Mouse (Mus musculus) forebrain, embryonic 10.5 days (tissue): Measurements from ENCODE around the gene Lrfn4. TPM values are rescaled to one million over a fixed set of nuclear protein-coding genes. Genes with fewer than 3 reads are reported as not detected.

Experiments
- DNase-seq: peaks from one replicate; pipeline ENCODE4 v3.0.0-alpha.2; 2017; ENCODE audit warnings: low spot score; ENCODE audit errors: extremely low spot score
- H3K27ac ChIP-seq: fragments of 300-500 bp; sonication (generic); 2 replicates; pipeline ENCODE4 v1.5.1; 2016; ENCODE audit warnings: mild to moderate bottlenecking
- H3K27me3 ChIP-seq: fragments of 300-500 bp; sonication (generic); 2 replicates; pipeline ENCODE4 v1.6.1; 2016; ENCODE audit warnings: mild to moderate bottlenecking; ENCODE audit not compliant: poor library complexity, severe bottlenecking
- H3K36me3 ChIP-seq: fragments of 300-500 bp; sonication (generic); replicated peaks from 2 replicates; pipeline ENCODE4 v1.6.1; 2016; ENCODE audit warnings: mild to moderate bottlenecking, moderate library complexity
- H3K4me1 ChIP-seq: fragments of 300-500 bp; sonication (generic); 2 replicates; pipeline ENCODE4 v1.6.1; 2016
- H3K4me3 ChIP-seq: fragments of 300-500 bp; sonication (generic); 2 replicates; pipeline ENCODE4 v1.5.1; 2016; ENCODE audit warnings: mild to moderate bottlenecking, moderate library complexity
- H3K9me3 ChIP-seq: fragments of 300-500 bp; sonication (generic); 2 replicates; pipeline ENCODE4 v1.6.1; 2016; ENCODE audit warnings: mild to moderate bottlenecking, moderate library complexity
- WGBS: fragments of 180-500 bp; shearing (Covaris S2); methylation state at CpG from one replicate; pipeline ENCODE4 v1.1.7; 2016; 5-methylcytosine and 5-hydroxymethylcytosine counted together
- polyA plus RNA-seq: library from polyadenylated mRNA; unstranded; fragments of >200 nt; fragmentation: Nextera tagmentation; extraction: Ambion mirVana; gene quantifications from 2 replicates; pipeline ENCODE4 v1.2.1, GENCODE M21; 2016

The Lrfn4 gene
- 5.0 and 5.7 TPM in 2 replicates for polyA plus RNA-seq

DNA sequence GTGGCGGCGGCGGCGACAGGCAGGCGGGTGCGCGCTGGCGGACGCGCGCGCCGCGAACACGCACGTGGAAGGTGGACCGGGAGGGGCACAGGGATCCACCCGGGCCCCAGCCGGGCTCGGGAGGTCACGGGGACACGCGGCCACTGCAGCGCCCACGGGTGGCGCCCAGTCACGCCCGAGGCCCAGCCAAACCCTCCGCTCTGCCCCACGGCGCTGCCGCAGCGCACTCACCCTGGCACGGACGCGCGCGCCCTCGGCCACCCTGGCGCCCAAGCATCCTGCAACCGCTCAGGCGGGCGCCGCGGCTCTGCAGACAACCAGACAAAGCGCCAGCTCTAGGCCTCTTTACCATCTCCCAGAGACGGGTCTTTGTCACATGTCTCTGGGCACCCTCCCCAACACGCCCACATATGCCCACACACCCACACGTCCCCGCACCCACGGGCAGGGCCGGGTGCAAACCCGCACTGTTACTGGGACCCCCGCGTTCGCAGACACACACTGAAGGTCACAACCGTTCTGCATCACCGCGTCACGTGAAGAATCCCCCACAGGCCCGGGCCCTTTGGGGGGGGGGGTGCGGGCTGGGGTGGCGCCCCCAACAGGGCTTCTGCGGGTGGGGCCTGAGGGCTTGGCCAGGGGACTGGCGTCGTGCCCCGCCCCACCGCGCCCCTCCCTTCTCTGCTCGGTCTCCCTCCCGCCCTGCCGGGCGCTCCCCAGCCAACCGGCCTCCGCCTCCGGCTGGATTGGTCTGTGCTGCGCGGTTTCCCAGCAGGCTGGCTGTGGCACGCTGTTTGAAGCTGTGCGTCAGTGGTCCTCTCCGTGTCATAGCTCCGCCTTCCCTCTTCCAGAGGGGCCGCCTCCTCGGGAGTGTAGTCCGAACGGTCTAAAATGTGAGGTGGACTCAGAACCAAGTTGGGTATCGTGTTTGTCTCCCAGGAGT is at the start of gene Lrfn4:
Gene Lrfn4 (minus strand): TSS at position 517 of the 943 bp plus-strand sequence.
- H3K36me3 ChIP-seq, result peaks cover 44% of the 10 kb centered on the region
- H3K27me3 ChIP-seq, result peaks cover 17% of the 10 kb centered on the region
- peak; percentile 92 for DNase-seq
- WGBS, result under 1% methylated on average over 86 of the region's 87 CpGs
- no peaks in the 10 kb centered on the region for H3K9me3 ChIP-seq
- H3K4me3 ChIP-seq, result peak within 1 kb of the TSS; percentile 97
- peaks cover 58% of the 10 kb centered on the region for H3K4me1 ChIP-seq
- peak within 1 kb of the TSS; percentile 99 for H3K27ac ChIP-seq

DNA sequence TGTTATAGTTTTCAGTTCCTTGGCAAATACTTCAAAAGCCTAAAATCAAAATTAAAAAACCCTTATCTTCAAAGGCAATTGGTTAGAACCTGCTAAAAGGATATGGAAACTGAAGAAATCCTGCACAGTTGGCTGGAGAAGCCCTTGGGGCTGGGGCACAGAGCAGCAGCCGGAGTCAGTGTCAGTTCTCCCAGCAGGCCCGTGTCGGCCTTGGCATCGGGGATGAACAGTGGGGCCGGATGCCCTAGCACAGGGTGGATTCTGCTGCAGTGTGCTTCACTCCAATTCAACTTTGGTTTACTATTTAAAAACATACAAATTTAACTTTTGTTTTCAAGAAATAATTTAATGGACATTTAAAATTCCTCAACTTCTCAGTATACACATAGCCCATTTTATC is 42.7 kb upstream of the Lrfn4 start:
- no peak for DNase-seq
- Histone ChIP-seq H3K27ac (no peak overlapping the region), H3K4me3 (no peak overlapping the region), H3K9me3 (no peaks in the 10 kb centered on the region), H3K27me3 (no peaks in the 10 kb centered on the region), H3K36me3 (no peaks in the 10 kb centered on the region), H3K4me1 (no peaks in the 10 kb centered on the region)
- WGBS, result 95% methylated on average over 5 of the region's 5 CpGs

DNA sequence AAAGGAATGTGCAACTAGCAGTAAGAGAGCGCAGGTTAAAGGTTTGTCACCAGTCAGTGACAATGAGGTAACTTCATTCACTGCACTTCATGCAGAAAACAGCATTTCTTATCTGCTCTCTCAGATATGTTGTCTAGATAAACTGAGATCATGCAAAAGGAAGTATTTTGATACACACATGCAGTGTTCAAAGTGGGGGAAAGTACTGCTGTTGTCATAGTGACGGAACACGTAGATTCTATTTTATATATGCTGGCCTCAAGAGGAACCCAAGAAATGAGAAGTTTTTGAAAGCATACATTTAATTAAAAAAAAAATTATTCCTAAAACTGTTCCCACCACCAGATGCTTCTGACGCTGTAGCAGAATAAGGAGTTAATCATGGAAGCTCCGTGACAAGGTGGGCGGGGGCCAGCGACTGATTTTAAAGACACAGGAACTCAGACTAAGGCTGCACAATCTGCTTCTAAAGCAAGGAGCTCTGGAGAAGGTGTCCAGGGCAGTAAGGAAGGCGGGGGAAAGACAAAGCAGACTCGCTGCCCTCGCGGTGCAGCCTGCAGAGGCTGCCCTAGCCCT is 31.5 kb upstream of the Lrfn4 start:
- Histone ChIP-seq H3K4me3 (no peak overlapping the region), H3K27me3 (no peaks in the 10 kb centered on the region), H3K36me3 (no peaks in the 10 kb centered on the region), H3K9me3 (no peaks in the 10 kb centered on the region), H3K4me1 (peaks cover 4% of the 10 kb centered on the region; the same call in 1 of the 2 replicates), H3K27ac (no peak overlapping the region)
- DNase-seq, result no peak
- WGBS, result 79% methylated on average over 11 of the region's 11 CpGs

DNA sequence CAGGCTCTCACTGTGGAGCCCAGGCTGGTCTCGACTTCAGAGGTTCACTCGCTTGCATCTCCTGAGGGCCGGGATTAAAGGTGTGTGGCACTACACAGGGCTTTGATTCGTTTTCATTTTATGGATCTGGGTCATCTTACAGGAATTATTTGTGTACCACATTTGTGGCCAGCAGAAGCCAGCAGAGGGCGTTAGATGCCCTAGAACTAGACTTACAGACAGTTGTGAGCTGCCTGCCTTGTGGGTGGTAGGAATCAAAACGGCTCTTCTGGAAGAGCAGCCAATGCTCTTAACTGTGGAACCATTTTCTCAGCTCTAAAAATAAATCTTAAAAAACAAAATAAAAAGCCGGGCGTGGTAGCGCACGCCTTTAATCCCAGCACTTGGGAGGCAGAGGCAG is 28.8 kb upstream of the Lrfn4 start:
- no peaks in the 10 kb centered on the region for H3K36me3 ChIP-seq
- H3K4me3 ChIP-seq, result no peak overlapping the region
- no peak for DNase-seq
- peaks cover 4% of the 10 kb centered on the region; the same call in 1 of the 2 replicates for H3K4me1 ChIP-seq
- no peaks in the 10 kb centered on the region for H3K9me3 ChIP-seq
- 45% methylated on average over 10 of the region's 10 CpGs for WGBS
- no peaks in the 10 kb centered on the region for H3K27me3 ChIP-seq
- H3K27ac ChIP-seq, result no peak overlapping the region

DNA sequence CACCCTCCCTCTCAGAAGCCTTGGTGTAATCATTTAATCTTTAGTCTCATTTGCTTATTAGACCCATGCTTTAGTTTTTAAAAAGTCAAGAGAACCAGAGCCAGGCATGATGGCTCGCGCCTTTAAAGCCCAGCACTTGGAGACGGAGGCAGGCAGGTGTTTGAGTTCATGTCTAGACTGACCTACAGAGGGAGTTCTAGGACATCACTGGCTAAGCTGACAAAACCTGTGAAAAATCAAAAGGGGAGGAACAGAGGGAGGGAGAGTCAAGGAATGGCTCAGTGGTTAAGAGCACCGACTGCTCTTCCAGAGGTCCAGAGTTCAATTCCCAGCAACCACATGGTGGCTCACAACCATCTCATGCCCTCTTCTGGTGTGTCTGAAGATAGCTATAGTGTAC is 20.5 kb upstream of the Lrfn4 start:
- WGBS, result 81% methylated on average over 4 of the region's 4 CpGs
- H3K4me1 ChIP-seq, result no peaks in the 10 kb centered on the region

DNA sequence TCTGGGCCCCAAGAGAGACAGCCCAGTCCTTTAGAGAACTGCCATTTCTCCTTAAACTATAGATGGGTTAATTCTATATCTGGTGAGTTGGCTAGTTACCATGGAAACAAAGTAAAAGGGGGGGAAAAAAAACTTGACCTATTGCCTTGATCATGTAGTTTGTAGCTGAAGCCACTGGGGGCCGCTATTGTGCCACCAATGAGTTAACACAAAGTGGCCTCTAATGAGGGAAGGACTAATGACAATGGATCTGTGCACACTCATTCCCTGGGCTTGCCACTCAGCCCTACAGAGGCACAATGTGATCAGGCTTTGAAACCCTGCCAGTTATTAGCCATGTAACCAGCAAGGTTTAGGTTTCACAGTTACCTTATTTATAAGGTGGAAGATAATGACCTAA is 13.4 kb upstream of the Lrfn4 start:
- peaks cover 53% of the 10 kb centered on the region for H3K4me1 ChIP-seq
- DNase-seq, result peak; percentile 81
- WGBS, result 0% methylated on average over 1 of the region's 1 CpGs
- no peak overlapping the region for H3K4me3 ChIP-seq
- peak overlapping the region; percentile 65 for H3K27ac ChIP-seq
- no peaks in the 10 kb centered on the region for H3K9me3 ChIP-seq
- H3K36me3 ChIP-seq, result peaks cover 4% of the 10 kb centered on the region
- no peaks in the 10 kb centered on the region for H3K27me3 ChIP-seq

More for the DNA sequence above, 20.5 kb upstream of the Lrfn4 start:
- no peak overlapping the region for H3K27ac ChIP-seq
- H3K4me3 ChIP-seq, result no peak overlapping the region
- no peaks in the 10 kb centered on the region for H3K27me3 ChIP-seq
- H3K36me3 ChIP-seq, result no peaks in the 10 kb centered on the region
- H3K9me3 ChIP-seq, result no peaks in the 10 kb centered on the region
- DNase-seq, result no peak

DNA sequence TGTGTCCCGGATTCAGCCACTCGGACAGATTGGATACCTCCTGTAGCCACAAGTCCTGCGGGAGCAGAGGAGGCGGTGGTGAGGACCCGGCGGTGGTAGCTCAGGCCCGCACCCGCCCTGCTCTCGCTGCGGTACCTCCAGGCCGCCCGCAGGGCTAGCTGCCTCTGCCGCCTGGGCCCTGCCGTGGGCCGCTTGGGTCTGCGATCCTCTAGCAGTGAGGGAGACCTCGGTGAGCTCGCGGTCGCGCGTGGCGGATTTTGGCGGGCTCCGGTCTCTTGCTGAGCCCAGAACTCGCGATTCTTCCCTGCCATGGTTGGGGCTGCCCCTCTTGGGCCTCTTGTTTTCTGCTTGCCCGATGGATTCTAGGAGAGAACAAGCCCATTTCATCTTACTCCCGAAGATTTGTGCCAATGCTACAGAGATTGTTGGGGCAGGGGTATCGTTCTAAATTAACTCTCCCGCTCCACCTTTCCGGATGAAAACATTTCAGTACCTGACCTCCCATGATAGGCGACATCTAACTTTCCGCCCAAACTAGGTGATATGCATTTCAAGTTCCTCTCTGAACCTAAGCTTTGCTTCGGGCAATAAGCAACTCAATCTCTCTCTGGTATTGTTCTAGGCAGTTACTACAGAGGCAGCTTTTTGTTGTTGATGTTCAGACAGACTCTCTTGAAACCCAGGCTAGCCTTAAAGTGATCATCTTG is 10.5 kb upstream of the Lrfn4 start:
- peak overlapping the region; percentile 87 for H3K4me3 ChIP-seq
- no peak for DNase-seq
- H3K27me3 ChIP-seq, result no peaks in the 10 kb centered on the region
- H3K4me1 ChIP-seq, result peaks cover 55% of the 10 kb centered on the region
- peak overlapping the region; percentile 95 for H3K27ac ChIP-seq
- WGBS, result 3% methylated on average over 35 of the region's 35 CpGs
- H3K36me3 ChIP-seq, result peaks cover 32% of the 10 kb centered on the region
- H3K9me3 ChIP-seq, result no peaks in the 10 kb centered on the region

DNA sequence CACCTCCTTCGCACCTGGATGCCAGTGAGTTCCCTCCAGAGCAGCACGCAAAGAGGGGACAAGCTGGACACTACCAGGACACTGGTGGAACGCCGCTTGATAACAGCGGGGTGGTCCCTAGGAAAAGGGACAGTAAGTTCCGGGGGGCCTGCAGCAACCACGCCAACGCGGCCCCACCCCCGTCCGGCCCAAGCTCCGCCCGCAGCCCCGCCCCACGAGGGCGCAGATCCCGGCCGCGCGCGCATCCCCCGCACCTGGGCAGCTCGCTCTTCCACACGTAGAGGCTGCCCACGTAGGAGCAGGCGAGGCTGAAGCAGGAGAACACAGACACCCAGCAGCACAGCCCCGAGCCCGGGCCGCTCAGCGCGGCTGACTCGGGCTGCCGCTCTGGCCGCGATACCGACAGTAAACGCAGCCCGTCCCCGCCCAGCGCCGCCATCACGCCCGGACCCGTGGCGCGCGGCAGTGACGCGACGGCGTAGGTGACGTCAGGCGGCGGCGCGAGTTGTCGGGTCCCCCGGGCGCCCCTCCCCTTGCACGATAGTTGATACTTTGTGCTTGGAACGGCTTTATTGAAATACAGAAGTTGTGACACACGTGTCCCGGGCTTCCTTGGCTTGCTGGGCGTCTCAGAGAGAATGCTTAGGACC is 9.8 kb upstream of the Lrfn4 start, which contains the start of gene Rce1:
Gene Rce1 (minus strand): TSS at position 463 of the 650 bp plus-strand sequence.
- peak within 1 kb of the TSS; percentile 87 for H3K4me3 ChIP-seq
- peak; percentile 89 for DNase-seq
- no peaks in the 10 kb centered on the region for H3K9me3 ChIP-seq
- peak within 1 kb of the TSS; percentile 95 for H3K27ac ChIP-seq
- WGBS, result 0% methylated on average over 63 of the region's 64 CpGs
- peaks cover 55% of the 10 kb centered on the region for H3K4me1 ChIP-seq
- no peaks in the 10 kb centered on the region for H3K27me3 ChIP-seq
- peaks cover 39% of the 10 kb centered on the region for H3K36me3 ChIP-seq

DNA sequence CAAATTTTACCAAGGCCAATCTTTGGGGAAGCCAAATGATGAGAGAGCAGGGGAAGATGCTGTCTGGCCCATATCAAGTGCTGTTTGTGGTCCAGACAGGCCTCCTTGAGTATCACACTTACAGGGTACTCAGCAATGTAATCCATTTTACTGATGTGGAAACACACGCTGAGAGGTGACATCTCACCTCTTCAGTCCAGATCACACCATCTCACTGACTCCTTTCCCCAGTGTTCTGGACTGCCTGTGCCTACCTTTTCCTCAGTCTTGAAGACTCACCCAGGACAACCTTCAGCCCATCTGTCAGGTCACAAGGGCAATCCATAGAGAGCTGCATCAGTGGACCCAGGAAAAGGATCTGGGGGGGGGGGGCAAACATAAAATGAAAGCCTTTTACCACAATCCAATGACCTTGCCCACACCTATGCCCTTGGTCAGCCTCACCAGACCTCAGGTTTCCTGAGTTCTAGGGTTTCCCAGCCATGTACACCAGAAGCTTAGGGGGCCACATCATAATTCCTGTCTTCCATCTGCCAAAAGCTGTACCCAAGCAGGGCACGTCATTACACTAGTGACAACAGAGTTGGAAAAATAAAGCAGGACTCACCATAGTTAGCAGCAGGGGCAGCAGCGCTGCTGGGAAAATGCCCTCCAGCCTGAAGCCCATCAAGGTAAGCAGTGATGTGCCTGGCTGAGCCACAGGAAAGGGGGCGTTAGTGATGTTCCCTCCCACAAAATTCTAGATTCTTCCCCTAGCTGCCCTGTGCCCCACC is 9.1 kb upstream of the Lrfn4 start:
- peaks cover 54% of the 10 kb centered on the region for H3K4me1 ChIP-seq
- H3K27ac ChIP-seq, result peak overlapping the region; percentile 95
- H3K27me3 ChIP-seq, result no peaks in the 10 kb centered on the region
- H3K36me3 ChIP-seq, result peaks cover 43% of the 10 kb centered on the region
- DNase-seq, result no peak
- peak overlapping the region; percentile 87 for H3K4me3 ChIP-seq
- no peaks in the 10 kb centered on the region for H3K9me3 ChIP-seq
- 35% methylated on average over 4 of the region's 4 CpGs for WGBS

DNA sequence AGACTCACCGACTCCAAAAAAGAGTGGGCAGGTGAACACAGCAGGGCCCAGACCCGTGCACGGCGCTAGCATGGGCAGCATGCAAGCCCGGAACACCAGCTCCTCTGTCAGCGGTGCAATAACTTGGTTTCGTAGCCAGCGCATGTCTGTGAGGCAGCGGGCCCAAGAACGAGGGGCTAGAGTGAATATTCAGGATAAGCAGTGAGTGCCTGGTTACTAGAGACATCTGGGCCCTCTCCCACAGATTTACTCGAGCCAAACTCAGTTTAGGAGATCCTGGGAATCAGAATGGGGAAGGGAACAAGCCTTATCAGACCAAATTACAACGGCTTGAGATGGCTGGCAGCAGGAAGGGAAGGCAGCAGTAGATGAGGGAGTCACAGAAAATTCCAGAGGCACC is 8.5 kb upstream of the Lrfn4 start:
- H3K27ac ChIP-seq, result no peak overlapping the region
- H3K4me1 ChIP-seq, result peaks cover 48% of the 10 kb centered on the region
- no peaks in the 10 kb centered on the region for H3K9me3 ChIP-seq
- DNase-seq, result no peak
- peaks cover 43% of the 10 kb centered on the region for H3K36me3 ChIP-seq
- no peaks in the 10 kb centered on the region for H3K27me3 ChIP-seq
- 92% methylated on average over 12 of the region's 12 CpGs for WGBS
- peak overlapping the region; percentile 87 for H3K4me3 ChIP-seq

DNA sequence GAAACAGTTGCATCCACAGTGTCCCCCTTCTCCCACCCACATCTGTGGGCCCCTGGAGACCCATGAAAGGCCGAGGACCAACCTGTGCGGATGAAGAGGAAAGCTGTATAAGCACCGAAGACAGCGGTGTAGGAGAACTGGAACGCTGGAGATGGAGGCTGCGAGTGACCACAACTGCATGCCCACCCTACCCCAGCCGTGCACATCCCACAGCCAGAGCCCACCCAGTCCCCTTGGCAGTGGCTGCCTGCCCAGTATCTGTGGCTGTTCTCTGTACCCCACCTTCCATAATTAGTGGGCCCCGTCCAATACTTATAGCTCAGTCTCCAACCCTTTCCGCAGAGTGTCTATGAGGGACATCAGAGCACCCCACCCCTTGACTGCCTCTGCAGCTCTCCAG is 8.0 kb upstream of the Lrfn4 start:
- no peak overlapping the region for H3K27ac ChIP-seq
- H3K4me3 ChIP-seq, result peak overlapping the region; percentile 11; the same call in 1 of the 2 replicates
- H3K36me3 ChIP-seq, result peaks cover 43% of the 10 kb centered on the region
- no peaks in the 10 kb centered on the region for H3K27me3 ChIP-seq
- 97% methylated on average over 9 of the region's 9 CpGs for WGBS
- peaks cover 45% of the 10 kb centered on the region for H3K4me1 ChIP-seq
- DNase-seq, result no peak
- H3K9me3 ChIP-seq, result no peaks in the 10 kb centered on the region

DNA sequence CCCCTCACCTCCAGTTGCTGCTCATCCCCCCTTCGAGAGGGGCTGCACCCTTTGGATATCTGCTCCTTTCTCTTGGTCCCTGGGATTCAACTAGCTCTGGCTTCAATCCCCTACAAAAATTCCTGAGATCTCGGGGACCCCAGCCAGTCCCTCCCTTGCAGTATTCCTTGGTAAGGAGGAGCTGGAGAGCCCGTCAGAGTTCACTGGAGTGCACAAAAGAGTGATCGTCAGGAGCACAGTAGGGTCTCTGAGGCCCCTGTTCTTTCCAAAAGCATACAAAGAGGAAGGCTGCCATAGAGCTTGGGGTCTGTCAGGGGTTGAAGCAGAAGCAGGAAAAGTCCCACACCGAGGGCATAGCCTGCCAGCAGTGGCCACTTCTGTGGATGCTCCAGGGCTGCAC is 7.3 kb upstream of the Lrfn4 start:
- Histone ChIP-seq H3K27ac (no peak overlapping the region), H3K27me3 (peaks cover 3% of the 10 kb centered on the region), H3K9me3 (no peaks in the 10 kb centered on the region), H3K4me1 (peaks cover 44% of the 10 kb centered on the region), H3K4me3 (no peak overlapping the region), H3K36me3 (peaks cover 43% of the 10 kb centered on the region)
- DNase-seq, result no peak
- WGBS, result 78% methylated on average over 5 of the region's 5 CpGs
